Mouse (Mus musculus) left cerebral cortex, adult 11 months (tissue): ENCODE measurements around the gene Clic5.

Experiments used
- DNase-seq: peaks from one replicate; pipeline ENCODE4 v3.0.0; 2022; ENCODE audit warnings: low spot score

Clic5 gene

GRCm38 (mm10) chr17:44199158-44199557, 10.8 kb downstream of the Clic5 start:
- no peak for DNase-seq

GRCm38 (mm10) chr17:44202952-44203351, 14.6 kb downstream of the Clic5 start:
- DNase-seq: no peak

- no peak for DNase-seq
Observed at GRCm38 (mm10) chr17:44204787-44205186, 16.4 kb downstream of the Clic5 start.

- no peak for DNase-seq
Observed at GRCm38 (mm10) chr17:44205562-44205961, 17.2 kb downstream of the Clic5 start.

- no peak for DNase-seq
Observed at GRCm38 (mm10) chr17:44208900-44209299, 20.5 kb downstream of the Clic5 start.

- DNase-seq: no peak
Observed at GRCm38 (mm10) chr17:44212960-44213619, 24.7 kb downstream of the Clic5 start.

- no peak for DNase-seq
Observed at GRCm38 (mm10) chr17:44215196-44215799, 26.9 kb downstream of the Clic5 start.

GRCm38 (mm10) chr17:44217185-44217584, 28.8 kb downstream of the Clic5 start:
- DNase-seq: no peak

- DNase-seq: no peak
Observed at GRCm38 (mm10) chr17:44219943-44220342, 31.6 kb downstream of the Clic5 start.

- DNase-seq: no peak
Observed at GRCm38 (mm10) chr17:44228428-44228827, 40.0 kb downstream of the Clic5 start.

- no peak for DNase-seq
Observed at GRCm38 (mm10) chr17:44230083-44230482, 41.7 kb downstream of the Clic5 start.

- DNase-seq: no peak
Observed at GRCm38 (mm10) chr17:44239030-44239721, 50.8 kb downstream of the Clic5 start.

GRCm38 (mm10) chr17:44240742-44241141, 52.4 kb downstream of the Clic5 start:
- DNase-seq: no peak

- DNase-seq: no peak
Observed at GRCm38 (mm10) chr17:44244096-44244495, 55.7 kb downstream of the Clic5 start.

- no peak for DNase-seq
Observed at GRCm38 (mm10) chr17:44244625-44245024, 56.2 kb downstream of the Clic5 start.

GRCm38 (mm10) chr17:44246153-44246700, 57.8 kb downstream of the Clic5 start:
- no peak for DNase-seq

- no peak for DNase-seq
Observed at GRCm38 (mm10) chr17:44249544-44249943, 61.2 kb downstream of the Clic5 start.

- no peak for DNase-seq
Observed at GRCm38 (mm10) chr17:44252653-44253052, 64.3 kb downstream of the Clic5 start.

GRCm38 (mm10) chr17:44254698-44255097, 66.3 kb downstream of the Clic5 start:
- DNase-seq: no peak

GRCm38 (mm10) chr17:44256583-44256982, 68.2 kb downstream of the Clic5 start:
- peak; percentile 47 for DNase-seq

- DNase-seq: no peak
Observed at GRCm38 (mm10) chr17:44259245-44259644, 70.9 kb downstream of the Clic5 start.

GRCm38 (mm10) chr17:44261594-44262202, 73.3 kb downstream of the Clic5 start:
- DNase-seq: peak; percentile 15

GRCm38 (mm10) chr17:44270043-44270442, 81.7 kb downstream of the Clic5 start:
- no peak for DNase-seq
